Mouse (Mus musculus): ENCODE data around the gene Lmnb2.
A peak's percentile ranks its signal among the peaks of the same experiment; 100 is the strongest.

Gene Lmnb2

DNA sequence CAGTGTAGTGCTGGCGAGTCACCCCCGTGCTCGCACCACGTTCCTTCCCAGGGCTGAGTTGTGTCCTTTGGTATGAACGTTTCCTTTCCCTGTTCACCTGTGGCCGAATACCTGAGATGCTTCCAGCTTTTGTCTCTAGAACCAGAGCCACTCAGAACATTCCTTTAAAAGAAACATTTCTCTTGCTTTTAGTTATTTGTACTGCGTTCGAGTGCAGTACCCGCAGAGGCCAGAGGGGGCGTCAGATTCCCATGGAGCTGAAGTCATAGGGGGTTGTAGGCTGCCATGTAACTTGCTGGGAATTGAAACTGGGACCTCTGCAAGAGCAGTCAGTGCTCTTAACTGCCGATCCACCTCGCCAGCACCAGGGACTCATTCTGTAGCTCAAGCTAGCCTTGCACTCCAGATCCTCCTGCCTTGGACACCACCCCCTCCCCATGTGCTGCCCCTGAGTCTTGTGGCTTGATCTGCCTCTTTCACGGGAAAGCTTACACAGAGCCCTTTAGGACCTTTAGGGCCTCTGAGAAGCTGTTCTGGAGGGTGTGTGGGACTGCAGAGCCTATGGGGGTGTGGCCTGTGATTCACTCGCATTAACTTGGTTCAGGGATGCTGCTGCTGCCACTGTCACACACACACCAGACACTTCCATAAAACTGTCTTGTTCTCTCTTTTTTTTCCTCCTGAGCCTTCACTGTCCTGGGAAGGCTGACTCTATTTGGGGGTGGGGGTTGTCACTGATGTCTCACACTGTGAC, 28.8 kb upstream of the Lmnb2 start:
- ATAC-seq (ENCODE audit: low TSS enrichment): no peak

DNA sequence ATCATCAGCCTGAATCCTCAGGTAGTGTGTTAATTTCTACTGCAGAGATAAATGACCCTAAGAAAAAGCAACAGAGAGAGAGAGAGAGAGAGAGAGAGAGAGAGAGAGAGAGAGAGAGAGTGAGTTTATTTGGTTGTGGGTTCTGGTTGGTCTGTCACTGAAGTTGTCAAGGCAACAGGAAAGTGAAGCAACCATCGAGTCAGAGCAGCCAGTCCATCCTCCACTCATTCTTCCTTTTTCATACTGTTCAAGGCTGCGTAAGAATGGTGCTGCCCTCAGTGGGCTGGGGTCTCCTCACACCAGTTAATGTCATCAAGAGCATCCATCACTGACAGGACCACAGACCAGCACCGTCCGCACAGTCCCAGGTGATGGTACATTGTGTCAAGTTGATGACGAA, 26.2 kb upstream of the Lmnb2 start:
- ATAC-seq (ENCODE audit: low TSS enrichment): no peak

DNA sequence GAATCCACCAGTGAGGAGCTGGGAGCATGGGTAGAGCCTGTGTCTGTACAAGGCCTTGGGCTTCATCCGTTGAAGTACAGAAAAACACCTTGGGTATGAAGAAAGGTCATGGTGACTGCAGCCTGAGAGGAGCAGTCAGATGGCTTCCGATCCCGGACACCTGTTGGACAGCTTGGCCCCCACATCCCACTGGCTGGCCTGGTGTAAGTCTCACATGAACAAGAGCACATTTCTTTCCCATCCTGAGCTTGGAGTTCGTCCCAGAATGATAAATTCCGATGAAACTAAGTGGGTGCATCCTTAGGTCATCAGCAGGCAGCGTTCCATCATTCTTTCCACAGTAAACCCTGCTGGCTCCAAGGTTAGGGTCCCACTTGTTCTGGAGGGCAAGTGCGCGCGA, 25.7 kb upstream of the Lmnb2 start:
- ATAC-seq (ENCODE audit: low TSS enrichment): no peak

DNA sequence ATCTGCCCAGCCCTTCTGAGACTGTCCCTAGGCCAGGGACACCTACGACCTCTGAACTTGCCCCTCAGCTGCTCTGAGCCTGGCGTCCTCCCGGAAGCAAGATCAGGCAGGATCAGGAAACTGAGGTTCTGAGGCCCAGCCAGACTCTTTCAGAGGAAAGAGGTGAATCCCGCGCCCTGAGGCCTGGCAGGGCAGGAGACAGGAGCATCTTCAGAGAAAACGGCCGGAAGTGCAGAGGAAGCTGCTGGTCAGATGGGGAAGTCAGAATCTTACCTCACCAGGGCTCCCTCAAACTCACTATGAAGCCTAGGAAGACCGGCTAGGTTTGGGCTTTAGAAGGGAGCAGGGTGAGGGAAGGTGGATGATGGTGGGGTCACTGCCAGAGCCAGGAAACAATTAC, 24.9 kb upstream of the Lmnb2 start:
- ATAC-seq (ENCODE audit: low TSS enrichment): no peak

DNA sequence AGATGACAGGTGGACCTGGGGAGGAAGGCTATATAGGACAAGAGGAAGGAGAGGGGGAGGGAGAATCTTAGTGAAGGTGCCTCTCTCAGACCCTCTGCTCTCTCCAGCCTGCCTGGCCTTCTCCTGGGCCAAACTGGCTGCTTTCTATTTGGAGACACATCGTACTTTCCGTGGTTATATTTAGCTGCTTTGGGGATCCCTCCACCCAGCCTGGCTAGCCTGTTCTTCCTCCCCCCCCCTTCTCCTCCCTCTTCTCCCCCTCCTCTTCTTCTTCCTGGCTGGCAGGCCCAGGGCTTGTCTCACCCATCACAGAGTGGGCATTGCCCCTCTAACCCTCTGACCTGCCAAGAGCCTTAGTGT, 22.9 kb upstream of the Lmnb2 start:
- ATAC-seq (ENCODE audit: low TSS enrichment): no peak

DNA sequence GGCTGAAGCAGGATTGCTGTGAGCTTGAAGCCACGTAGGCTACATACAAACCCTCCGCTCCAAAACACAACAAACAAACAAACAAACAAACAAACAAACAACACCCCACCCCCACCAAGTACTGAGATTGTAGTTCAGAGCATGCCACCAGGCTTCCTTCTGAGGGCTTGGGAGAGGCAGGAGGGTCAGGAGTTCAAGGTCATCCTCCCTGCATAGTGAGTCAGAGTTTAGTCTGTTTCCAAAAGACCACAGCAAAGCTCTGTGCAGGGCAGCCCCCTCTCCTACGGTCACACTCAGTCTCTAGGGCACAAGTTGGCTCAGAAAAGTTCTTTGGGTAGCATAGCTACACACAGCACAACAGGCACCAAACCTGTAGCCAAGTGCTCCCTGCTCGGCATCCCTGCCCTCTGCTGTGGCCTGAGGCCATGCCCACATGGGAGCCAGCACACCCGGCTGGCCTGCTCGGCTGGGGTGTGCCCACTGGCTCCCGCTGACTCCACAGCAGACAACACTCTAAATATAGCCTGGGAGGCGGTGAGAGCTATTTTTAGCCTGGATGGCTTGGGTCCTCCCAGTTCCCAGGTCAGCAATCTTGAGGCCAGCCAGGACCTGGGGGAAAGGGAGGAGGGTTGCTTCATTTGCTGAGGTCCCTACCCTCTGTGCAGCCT, 22.4 kb upstream of the Lmnb2 start:
- no peak for ATAC-seq (ENCODE audit: low TSS enrichment)

DNA sequence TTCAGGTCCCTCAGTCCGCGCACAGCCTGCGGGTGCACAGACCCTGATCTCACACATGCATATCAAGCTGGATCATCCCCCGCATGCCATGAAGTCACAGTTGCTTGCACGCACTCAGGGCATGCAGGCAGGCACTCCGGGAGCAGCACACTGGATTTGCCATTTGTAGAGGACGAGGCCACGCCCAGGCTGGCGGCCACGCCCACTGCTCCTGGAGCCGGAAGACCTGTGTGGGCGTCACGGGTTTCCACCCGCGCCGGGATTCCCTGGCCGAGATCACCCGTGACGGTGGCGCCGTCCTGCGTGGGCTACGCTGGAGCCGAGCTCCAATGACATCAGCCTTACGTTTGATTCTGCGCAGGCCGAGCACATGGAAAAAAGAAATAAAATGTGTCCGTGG, 21.6 kb upstream of the Lmnb2 start:
- peak; percentile 54 for ATAC-seq (ENCODE audit: low TSS enrichment)

DNA sequence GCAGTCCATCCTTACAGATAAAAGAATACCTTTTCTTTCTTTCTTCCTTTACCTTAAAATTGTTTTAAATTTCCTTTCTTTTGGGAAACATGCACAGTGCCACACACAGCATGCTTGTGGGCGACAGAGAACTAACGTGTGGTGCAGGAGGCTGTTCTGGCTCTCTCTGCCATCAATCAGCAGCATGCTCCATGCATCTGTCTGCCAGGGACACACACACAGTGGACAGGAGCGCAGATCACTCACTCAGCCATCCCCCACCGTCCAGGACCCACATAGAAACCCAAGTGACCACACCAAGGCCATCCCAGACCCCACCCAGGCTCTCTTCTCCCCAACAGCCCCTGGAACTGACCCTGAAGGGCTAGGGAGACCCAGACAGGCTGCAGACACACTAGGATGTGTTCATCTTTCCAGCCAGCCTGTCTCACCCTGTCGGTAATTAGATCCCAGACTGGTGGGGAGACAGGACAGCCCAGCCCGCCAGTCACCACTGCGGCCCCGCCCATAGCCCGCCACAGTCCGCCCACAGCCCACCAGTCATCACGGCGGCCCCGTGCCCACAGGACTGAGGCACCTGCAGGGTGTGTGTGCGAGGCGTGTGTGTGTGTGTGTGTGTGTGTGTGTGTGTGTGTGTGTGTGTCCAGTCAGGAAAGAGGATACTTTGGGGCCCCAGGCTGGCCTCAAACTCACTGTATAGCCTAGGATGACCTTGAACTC, 20.9 kb upstream of the Lmnb2 start:
- no peak for ATAC-seq (ENCODE audit: low TSS enrichment)

DNA sequence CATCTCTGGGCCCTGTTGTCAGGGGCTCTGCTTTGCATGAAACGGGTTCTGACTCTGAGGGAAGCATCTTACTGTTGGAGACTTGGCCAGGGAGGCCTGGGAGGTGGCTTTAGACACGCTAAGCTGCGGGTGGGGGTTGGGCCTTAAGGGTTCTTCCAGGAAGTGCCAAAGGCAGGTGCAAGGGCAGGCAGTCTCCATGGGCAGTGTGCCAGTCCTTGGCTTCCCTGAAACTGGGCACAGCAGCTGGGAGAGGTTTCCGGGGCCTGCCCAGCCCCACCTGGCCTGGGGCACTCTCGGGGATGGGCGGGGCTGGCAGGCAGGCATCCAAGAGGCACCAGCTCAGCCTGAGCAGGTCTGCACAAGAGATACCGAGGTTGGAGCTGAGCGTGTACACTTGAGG, 19.6 kb upstream of the Lmnb2 start:
- ATAC-seq (ENCODE audit: low TSS enrichment): no peak

DNA sequence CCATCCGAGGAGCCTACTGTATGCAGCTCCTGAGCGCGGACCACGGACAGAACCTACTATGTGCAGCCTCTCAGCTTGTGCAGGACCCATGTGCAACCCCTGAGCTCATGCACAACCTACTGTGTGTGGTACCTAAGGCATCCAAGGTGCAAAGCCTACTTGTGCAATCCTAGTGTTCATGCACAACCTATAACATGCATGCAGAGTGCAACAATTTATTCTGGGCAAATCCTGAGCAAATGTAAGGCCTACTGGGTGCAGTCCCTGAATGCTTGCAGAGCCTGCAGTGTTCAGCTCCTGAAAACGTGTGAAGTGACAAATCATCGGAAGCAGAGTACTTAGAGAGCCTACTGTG, 18.7 kb upstream of the Lmnb2 start:
- no peak for ATAC-seq (ENCODE audit: low TSS enrichment)

DNA sequence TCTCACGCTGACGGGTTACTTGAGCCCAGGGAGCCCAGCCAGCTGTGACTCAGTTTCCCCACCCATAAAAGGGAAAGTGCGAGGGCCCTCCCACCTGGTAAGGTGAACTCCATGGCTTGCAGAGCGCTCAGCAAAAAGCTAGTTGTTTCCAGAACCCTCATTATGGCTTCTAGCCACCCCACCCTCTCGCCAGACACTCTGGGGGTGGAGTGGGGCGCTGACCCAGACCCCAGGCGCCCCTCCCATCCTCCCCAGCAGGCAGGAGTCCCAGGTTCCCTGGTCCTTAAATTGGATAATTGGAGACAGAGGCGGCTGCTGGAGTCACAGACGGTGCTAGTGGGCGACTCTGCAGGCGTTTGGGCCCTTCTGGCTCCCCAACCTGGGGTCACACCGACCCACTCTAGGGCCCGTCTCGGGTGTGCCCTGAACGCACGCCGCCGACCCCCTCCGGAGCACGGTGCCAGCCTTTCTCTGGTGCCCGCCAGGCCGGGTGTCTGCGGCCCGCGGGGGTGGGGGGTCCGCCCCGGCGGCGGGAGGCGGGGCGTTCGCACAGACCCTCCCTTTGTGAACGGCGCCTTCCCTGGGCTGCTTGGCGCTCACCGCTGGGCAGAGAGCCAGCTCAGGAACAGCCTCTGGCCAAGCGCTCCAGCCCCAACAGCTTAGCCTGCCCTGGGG, 18.2 kb upstream of the Lmnb2 start:
- no peak for ATAC-seq (ENCODE audit: low TSS enrichment)

DNA sequence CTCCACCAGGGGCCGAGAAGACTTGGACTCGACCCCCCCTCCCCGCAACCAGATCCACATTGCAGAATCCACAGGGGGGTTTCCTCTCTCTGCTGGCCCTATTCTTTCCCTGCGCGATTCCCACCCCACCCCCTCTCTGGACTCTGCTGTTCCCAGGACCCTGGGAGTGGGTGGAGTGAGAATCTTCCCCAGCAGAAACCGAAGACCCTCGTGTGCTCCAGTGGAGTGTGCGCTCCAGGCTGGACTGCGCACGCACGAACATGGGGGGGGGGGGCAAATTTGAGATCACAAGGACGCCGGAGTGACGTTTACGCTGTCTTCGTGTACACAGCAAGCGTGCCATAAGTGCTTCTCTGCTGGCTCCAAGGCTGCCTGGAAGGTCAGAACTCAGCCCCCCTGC, 17.7 kb upstream of the Lmnb2 start:
- no peak for ATAC-seq (ENCODE audit: low TSS enrichment)

DNA sequence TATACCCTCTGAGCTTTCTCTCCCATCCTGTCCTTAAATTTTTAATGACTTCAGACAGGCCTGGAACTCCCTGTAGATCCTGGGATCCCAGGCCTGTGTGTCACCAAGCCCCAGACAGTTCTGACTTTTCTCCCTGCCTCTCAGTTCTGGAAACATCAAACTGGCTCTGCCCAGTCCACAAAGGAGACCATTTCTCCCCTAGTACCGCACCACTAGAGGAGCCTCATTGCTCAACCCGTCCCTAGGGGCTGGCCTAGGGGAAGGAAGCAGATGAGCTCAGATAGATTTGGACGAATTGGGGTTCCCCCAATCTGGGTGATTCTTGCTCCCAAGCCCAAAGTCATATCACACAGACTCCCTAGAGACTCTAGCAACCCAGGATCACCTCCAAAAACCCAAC, 17.2 kb upstream of the Lmnb2 start:
- ATAC-seq (ENCODE audit: low TSS enrichment): no peak

DNA sequence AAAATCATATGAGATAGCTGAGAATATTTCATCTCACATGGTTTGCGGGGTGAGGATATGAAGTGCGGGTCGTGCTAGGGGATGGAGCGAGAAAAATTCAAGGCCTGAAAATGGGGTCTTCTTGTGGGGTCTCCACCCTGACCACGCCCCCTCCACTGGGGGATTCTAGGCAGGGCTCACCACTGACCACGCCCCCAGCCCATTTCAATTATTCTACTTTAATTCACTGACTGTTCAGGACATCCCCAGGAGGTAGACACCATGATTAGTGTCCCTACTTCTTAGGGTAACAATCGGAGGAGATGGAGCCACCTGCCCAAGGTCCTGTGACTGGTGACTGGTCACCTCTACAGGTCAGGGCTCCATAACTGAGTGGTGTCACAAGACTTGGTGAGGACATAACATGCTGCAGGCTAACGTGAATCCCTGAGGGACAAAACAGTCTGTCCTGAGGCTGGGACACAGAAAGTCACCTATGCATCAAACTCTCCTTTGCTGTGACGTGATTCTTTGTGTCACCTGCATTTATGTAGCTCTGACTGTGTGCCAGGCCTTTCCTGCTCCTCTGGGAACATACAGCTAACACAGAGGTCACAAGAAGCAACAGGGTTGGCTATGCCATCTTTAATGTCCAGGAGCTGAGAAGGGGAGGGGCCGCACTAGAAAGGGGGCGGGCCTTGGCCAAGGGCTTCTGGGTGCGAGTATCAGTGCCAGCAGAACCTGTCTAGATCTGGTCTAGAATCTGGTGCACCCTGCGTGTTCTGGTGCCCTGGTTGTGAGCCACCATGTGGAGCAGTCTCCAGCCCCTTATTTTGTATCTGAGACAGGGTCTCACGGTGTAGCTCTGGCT, 16.3 kb upstream of the Lmnb2 start:
- ATAC-seq (ENCODE audit: low TSS enrichment): no peak

DNA sequence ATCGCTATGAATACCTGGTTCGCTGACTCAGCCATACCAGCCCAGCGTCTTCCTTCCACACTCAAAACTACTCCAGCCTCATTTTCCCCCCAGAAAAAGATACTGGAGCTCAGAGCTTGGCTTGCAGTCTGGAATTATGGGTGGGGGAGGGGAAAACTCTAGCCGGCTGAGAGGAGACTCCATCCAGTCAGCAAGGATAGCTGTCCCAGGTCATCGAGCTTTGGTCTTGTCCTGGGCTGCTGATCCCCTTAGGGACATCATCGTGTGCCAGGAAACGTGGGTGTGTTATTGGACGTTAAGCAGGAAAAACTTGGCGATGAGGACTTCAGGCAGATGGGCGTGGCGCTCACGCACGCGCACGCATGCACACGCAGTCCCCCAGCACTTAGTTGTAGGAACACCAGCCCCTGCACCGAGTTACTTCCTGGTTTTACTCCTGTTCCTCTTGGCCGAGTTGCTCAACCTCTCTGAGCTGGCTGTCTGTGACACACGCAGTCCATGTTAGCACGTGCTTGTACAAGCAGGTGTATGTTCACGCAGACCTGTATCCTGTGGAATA, 15.5 kb upstream of the Lmnb2 start:
- ATAC-seq (ENCODE audit: low TSS enrichment): no peak

DNA sequence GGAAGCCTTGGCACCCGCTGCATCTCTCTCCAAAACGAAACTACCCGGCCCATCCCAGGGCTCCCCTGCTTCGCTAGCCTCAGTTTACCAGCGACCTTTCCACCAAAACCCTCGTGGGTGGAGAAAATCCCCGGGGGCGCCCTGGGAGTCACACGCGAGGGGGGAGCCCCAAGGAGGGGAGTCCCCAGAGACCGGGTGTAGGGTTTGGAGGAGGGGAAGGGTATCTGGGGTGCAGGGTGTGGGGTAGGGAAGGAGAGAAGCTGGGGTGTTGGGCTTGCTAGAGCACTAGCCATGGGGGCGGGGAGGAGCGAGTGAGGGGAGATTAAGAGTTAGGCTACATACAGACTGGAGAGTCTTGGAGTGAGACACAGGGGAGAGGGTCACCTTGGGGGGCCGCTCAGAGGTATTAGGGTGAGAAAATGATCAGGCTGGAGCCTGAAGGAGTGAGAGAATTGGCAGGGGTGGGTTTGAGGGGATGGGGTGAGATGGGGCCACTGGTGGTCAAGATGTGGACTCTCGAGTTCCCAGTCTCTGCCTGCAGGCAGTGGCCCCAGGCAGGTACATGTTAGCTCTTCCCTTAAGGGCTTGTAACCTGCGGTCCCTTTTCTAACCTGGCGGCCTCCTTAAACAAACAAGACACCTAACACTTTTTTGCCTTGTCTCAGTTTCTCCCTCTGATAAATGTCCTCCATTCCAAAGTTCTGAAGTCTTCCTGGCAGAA, 14.8 kb upstream of the Lmnb2 start:
- ATAC-seq (ENCODE audit: low TSS enrichment): no peak

DNA sequence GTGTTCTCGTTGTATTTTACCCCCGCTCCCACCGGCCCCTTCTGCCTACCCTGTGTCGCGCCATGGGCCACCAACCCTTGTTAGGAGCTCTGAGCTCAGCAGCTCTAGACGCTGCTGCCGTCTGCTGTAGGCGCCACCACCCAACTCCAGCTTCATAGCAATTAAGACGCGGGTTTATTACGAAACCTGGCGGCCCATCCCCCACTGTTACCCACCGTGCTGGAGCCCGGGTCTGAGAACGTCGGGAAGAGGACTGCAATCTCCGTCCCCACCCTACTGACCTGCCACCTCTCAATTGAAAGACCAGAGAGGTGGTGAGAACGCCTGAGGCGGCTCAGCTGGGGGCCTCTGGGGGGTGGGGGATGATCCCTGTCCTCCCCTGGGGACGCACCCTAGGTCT, 14.2 kb upstream of the Lmnb2 start:
- no peak for ATAC-seq (ENCODE audit: low TSS enrichment)

DNA sequence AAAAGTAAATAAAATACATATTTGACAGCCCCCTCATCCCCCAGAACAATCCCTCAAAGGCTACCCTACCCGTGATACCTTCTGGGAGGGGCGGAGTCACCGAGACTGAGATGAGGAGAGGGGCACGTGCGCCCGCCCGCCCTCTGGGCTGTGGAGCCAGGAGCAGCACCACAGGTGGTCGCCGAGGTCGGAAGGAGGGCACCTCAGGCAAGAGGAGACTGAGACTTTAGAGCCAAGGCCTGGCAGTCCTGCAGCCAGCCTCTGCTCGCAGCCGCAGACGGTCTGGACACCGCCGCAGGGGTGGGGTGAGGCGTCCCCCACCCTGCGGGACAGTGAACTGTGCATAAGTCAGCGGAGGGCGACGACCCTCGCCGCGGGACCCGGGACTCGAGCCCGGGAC, 13.7 kb upstream of the Lmnb2 start:
- no peak for ATAC-seq (ENCODE audit: low TSS enrichment)

DNA sequence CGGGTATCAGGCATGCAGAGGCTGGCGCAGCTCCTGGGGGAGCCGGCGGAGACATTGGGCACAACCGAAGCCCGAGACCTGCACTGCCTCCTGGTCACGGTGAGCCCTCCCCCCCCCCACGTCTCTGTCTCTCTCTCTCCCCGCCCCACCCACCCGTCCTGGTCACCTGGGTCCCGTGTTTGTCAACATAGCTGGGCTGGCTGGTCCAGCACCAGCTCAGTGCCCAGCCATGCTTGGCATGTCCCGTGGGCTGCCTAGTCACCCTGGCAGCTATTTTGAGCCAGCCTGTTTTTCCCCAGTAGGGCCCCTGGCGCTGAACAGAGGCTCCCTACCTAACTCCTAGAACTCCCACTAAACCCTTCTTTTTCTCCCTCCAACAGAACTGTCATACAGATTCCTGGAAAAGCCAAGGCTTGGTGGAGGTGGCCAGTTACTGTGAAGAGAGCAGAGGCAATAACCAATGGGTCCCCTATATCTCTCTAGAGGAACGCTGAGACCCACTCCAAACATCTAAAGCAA, 13.2 kb upstream of the Lmnb2 start:
- no peak for ATAC-seq (ENCODE audit: low TSS enrichment)

DNA sequence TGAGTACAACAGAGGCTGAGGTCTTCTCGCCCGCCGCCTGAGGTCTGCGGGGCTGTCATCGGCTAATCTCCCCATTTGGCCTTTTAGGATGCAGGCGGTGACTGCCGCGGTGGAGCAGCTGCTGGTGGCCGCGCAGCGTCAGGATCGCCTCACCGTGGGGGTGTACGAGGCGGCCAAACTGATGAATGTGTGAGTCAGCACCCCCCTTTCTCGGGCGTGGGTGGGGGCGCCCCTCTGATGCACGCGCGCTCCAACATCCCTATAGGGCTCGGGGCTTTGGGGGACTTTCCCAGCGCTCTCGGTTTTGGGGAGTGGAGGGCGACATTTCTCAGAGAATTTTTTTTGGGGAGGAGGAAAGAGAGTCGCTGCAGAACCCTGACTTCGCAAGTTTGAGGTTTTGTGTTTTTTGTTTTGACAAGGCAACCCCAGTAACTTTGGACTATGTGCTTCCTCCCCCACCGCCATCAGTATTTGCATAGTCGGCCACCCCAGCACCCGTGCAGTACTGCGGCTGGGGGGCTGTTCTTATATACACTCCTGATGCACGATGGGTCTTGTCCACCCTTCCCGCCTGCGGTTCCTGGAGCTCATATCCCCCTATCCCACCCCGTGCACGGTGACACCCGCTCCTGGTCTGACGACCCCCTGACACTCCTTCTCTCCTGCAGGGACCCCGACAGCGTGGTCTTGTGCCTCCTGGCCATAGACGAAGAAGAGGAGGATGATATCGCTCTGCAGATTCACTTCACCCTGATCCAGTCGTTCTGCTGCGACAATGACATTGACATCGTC, 12.5 kb upstream of the Lmnb2 start:
- no peak for ATAC-seq (ENCODE audit: low TSS enrichment)
